In genomic region chr8:8867126-8867777, GRCm38 (mm10) we compare ENCODE assay signal across 15 mouse cellular contexts.
A peak's percentile ranks its signal among the peaks of the same experiment; 100 is the strongest.
DNase-seq lines count a peak whose midpoint lies in the region; ATAC-seq and TF ChIP-seq lines count a peak whose summit lies in the region.
"Had no signal": no experiment of that assay in that cellular context is flagged by ENCODE, and none has a peak within 500 bp of the region (broad histone marks: within the 10 kb centered on the region; RNA-seq: fewer than 3 reads in every experiment).

No protein-coding gene starts in this region.

- no peaks in the 10 kb centered on the region for H3K36me3 ChIP-seq in liver, adult 2 months (ENCODE audit: control insufficient read depth, insufficient read depth, low read length)
- H3K36me3 ChIP-seq in liver, embryonic 11.5 days (ENCODE audit: control insufficient read depth, insufficient read depth, low read length) = no peaks in the 10 kb centered on the region
- H3K36me3 ChIP-seq in embryonic facial prominence, embryonic 12.5 days = no peaks in the 10 kb centered on the region
- H3K36me3 ChIP-seq in limb, embryonic 13.5 days = no peaks in the 10 kb centered on the region

- H3K4me3 ChIP-seq in liver, adult 2 months (ENCODE audit: insufficient read depth, low read depth, low read length) = no peak overlapping the region
- H3K4me3 ChIP-seq in liver, embryonic 11.5 days (ENCODE audit: low read depth, low read length) = no peak overlapping the region
- no peak overlapping the region for H3K4me3 ChIP-seq in embryonic facial prominence, embryonic 12.5 days
- H3K4me3 ChIP-seq in limb, embryonic 13.5 days = no peak overlapping the region

- H3K79me2 ChIP-seq in liver, adult 2 months (ENCODE audit: control insufficient read depth, insufficient read depth, low read length) = no peaks in the 10 kb centered on the region

- intact Hi-C loops in gastrocnemius, postnatal 14 days (cut with DNase I; ENCODE audit: low total_unique reads) = no loop called here

- TF ChIP-seq POLR2A in liver, adult 2 months (IDR thresholded peaks at IDR 0.05; ENCODE audit: extremely low read depth, insufficient read depth, low read length) = no peak

- no peak overlapping the region for H3K4me2 ChIP-seq in liver, embryonic 11.5 days
- 0 out of 2 replicates have a peak overlapping the region, but pooled peaks have one; percentile 1 for H3K4me2 ChIP-seq in embryonic facial prominence, embryonic 12.5 days (replicated peaks)
- peak overlapping the region; percentile 11; the same call in 1 of the 2 replicates for H3K4me2 ChIP-seq in limb, embryonic 13.5 days (replicated peaks)
- H3K4me2 ChIP-seq: heart, embryonic 11.5 days had no signal

- peak overlapping the region; percentile 72 for H3K27ac ChIP-seq in liver, adult 2 months (replicated peaks; ENCODE audit: insufficient read depth, low read depth, low read length)
- no peak overlapping the region for H3K27ac ChIP-seq in liver, embryonic 11.5 days (ENCODE audit: low read depth, low read length)
- H3K27ac ChIP-seq in embryonic facial prominence, embryonic 12.5 days = no peak overlapping the region
- H3K27ac ChIP-seq in limb, embryonic 13.5 days = no peak overlapping the region
- H3K27ac ChIP-seq: macrophage had no signal

- H3K4me1 ChIP-seq in liver, adult 2 months (ENCODE audit: control insufficient read depth, insufficient read depth, low read length) = peaks cover 4% of the 10 kb centered on the region; the same call in 1 of the 2 replicates
- H3K4me1 ChIP-seq in liver, embryonic 11.5 days (replicated peaks; ENCODE audit: control insufficient read depth, insufficient read depth, low read length) = no peaks in the 10 kb centered on the region
- peaks cover 13% of the 10 kb centered on the region for H3K4me1 ChIP-seq in embryonic facial prominence, embryonic 12.5 days
- peaks cover 11% of the 10 kb centered on the region for H3K4me1 ChIP-seq in limb, embryonic 13.5 days

- H3K9ac ChIP-seq in liver, adult 2 months (ENCODE audit: low read depth, low read length) = no peak overlapping the region
- H3K9ac ChIP-seq in liver, embryonic 11.5 days (ENCODE audit: low read depth, low read length) = no peak overlapping the region
- no peak overlapping the region for H3K9ac ChIP-seq in embryonic facial prominence, embryonic 12.5 days
- no peak overlapping the region for H3K9ac ChIP-seq in limb, embryonic 13.5 days

- no peaks in the 10 kb centered on the region for H3K27me3 ChIP-seq in liver, adult 2 months (ENCODE audit: control insufficient read depth, insufficient read depth, low read length)
- H3K27me3 ChIP-seq in liver, embryonic 11.5 days (replicated peaks; ENCODE audit: control insufficient read depth, insufficient read depth, low read length) = no peaks in the 10 kb centered on the region
- H3K27me3 ChIP-seq in embryonic facial prominence, embryonic 12.5 days = no peaks in the 10 kb centered on the region
- H3K27me3 ChIP-seq in limb, embryonic 13.5 days = peaks cover 3% of the 10 kb centered on the region; the same call in 1 of the 2 replicates

- 32% methylated on average over 9 of the region's 9 CpGs for WGBS in liver, adult 2 months
- WGBS in liver, embryonic 11.5 days = 49% methylated on average over 9 of the region's 9 CpGs
- WGBS in embryonic facial prominence, embryonic 12.5 days = 42% methylated on average over 9 of the region's 9 CpGs
- 22% methylated on average over 9 of the region's 9 CpGs for WGBS in limb, embryonic 13.5 days

- ATAC-seq in liver, embryonic 11.5 days (replicated peaks; ENCODE audit: low FRiP score) = no peak
- ATAC-seq in embryonic facial prominence, embryonic 12.5 days (ENCODE audit: insufficient number of reproducible peaks, insufficient read depth, low FRiP score, low TSS enrichment) = no peak
- ATAC-seq in limb, embryonic 13.5 days (ENCODE audit: low FRiP score, low read depth) = no peak
- ATAC-seq: CD4-positive, CD25-positive, alpha-beta regulatory T cell, adult 4 months; forebrain, embryonic 16.5 days had no signal

- TF ChIP-seq CTCF in liver, adult 2 months (IDR thresholded peaks at IDR 0.05; ENCODE audit: low read depth, low read length) = no peak

- DNase-seq in liver, adult 2 months (ENCODE audit: extremely low read depth, low read depth, low spot score) = no peak
- no peak for DNase-seq in liver, embryonic 11.5 days (ENCODE audit: low spot score)
- peak; percentile 65 for DNase-seq in lung, postnatal 36 days
- no peak for DNase-seq in gastrocnemius, postnatal 14 days
- no peak for DNase-seq in right cerebral cortex, postnatal 25 days
- DNase-seq: adrenal gland, postnatal 36 days; cerebellum, postnatal 14 days; heart, postnatal 4 days; thymus, adult 18-20 months had no signal

- no peaks in the 10 kb centered on the region for H3K9me3 ChIP-seq in liver, embryonic 11.5 days (ENCODE audit: control insufficient read depth, low read length)
- H3K9me3 ChIP-seq in embryonic facial prominence, embryonic 12.5 days = no peaks in the 10 kb centered on the region
- H3K9me3 ChIP-seq in limb, embryonic 13.5 days = no peaks in the 10 kb centered on the region
